Mouse (Mus musculus): Measurements from ENCODE around the gene Vmn1r227. TPM values are rescaled to one million over a fixed set of nuclear protein-coding genes. Genes with fewer than 3 reads are reported as not detected.

Vmn1r227 gene
- total RNA-seq (2018; cell fraction: chromatin; rRNA removed): not detected
- total RNA-seq (2018; cell fraction: cytosol; rRNA removed): not detected
- total RNA-seq (2018; cell fraction: nucleus; rRNA removed): not detected
- polyA plus RNA-seq (2018): not detected in 3 replicates

GRCm38 (mm10) chr17:20729543-20729942 lies at the start of gene Vmn1r227:
Gene Vmn1r227 (plus strand): TSS chr17:20729843.
- no peak within 1 kb of the TSS for H3K27ac ChIP-seq
- H3K79me2 ChIP-seq (ENCODE audit: inconsistent target): no peaks in the 10 kb centered on the region
- 29% methylated on average over 1 of the region's 1 CpGs for WGBS (ENCODE audit: missing documents)
- no peaks in the 10 kb centered on the region for H3K36me3 ChIP-seq (ENCODE audit: inconsistent target)
- H3K4me3 ChIP-seq (ENCODE audit: inconsistent target): no peak within 1 kb of the TSS

- Histone ChIP-seq H3K36me3 (ENCODE audit: inconsistent target) (no peaks in the 10 kb centered on the region), H3K4me3 (ENCODE audit: inconsistent target) (no peak within 1 kb of the TSS), H3K27ac (no peak within 1 kb of the TSS), H3K79me2 (ENCODE audit: inconsistent target) (no peaks in the 10 kb centered on the region)
Observed at GRCm38 (mm10) chr17:20682543-20682942, 47.1 kb upstream of the Vmn1r227 start, which contains the start of gene Vmn1r226. Gene Vmn1r226 (plus strand): TSS chr17:20682843.

DNA sequence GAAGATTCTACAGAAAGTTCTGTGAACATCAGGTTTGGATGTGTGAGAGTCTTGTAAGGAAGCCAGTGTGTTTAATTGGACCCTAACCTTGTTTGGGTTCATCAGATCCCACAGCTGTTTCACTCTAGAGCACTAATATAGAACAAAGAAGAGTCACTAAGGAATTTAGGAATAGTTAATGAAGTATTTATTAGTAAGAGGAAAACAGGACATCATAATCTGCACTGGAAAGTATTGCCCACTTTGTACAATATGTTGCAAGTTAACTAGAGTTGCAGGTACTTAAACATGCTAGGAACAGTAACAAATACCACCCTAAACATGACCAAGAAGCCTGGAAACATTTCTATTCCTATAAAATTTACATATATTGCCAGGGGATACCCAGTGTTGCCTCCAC lies 56.4 kb downstream of the Vmn1r227 start, which contains the start of gene Vmn1r228:
Gene Vmn1r228 (minus strand): TSS at position 101 of the 400 bp plus-strand sequence.
- Histone ChIP-seq H3K36me3 (ENCODE audit: inconsistent target) (no peaks in the 10 kb centered on the region), H3K27ac (no peak within 1 kb of the TSS), H3K4me3 (ENCODE audit: inconsistent target) (no peak within 1 kb of the TSS), H3K79me2 (ENCODE audit: inconsistent target) (no peaks in the 10 kb centered on the region)

Other genes starting within 250 kb of the Vmn1r227 start
- gene Vmn2r108, start 248.5 kb upstream of the Vmn1r227 start, polyA plus RNA-seq (2018): not detected in 3 replicates
- not detected in 3 replicates for gene Vmn1r225, start 231.7 kb upstream of the Vmn1r227 start, polyA plus RNA-seq (2018)
- not detected in 3 replicates for gene Vmn2r109, start 165.1 kb upstream of the Vmn1r227 start, polyA plus RNA-seq (2018)
- gene Vmn2r110, start 133.4 kb upstream of the Vmn1r227 start, polyA plus RNA-seq (2018): not detected in 3 replicates
- not detected in 3 replicates for gene Fpr-rs3, start 105.0 kb upstream of the Vmn1r227 start, polyA plus RNA-seq (2018)
- gene Vmn1r226, start 47.0 kb upstream of the Vmn1r227 start, polyA plus RNA-seq (2018): not detected in 3 replicates
- not detected in 3 replicates for gene Vmn1r228, start 56.3 kb downstream of the Vmn1r227 start, polyA plus RNA-seq (2018)
- gene Vmn1r229, start 81.7 kb downstream of the Vmn1r227 start, polyA plus RNA-seq (2018): not detected in 3 replicates
- gene Vmn1r230, start 110.6 kb downstream of the Vmn1r227 start, polyA plus RNA-seq (2018): not detected in 3 replicates
- not detected in 3 replicates for gene Vmn1r231, start 175.2 kb downstream of the Vmn1r227 start, polyA plus RNA-seq (2018)
- gene Vmn1r232, start 189.9 kb downstream of the Vmn1r227 start, polyA plus RNA-seq (2018): not detected in 3 replicates
- gene Ppp2r1a, start 215.5 kb downstream of the Vmn1r227 start, polyA plus RNA-seq (2018): 155 to 220 TPM (median 207 TPM) in 3 replicates